Mouse (Mus musculus) megakaryocyte progenitor cell, adult 5-6 weeks (primary cell): ENCODE measurements around the gene Kcnh5. TPM values are rescaled to one million over a fixed set of nuclear protein-coding genes. Genes with fewer than 3 reads are reported as not detected.

Experiments
- ATAC-seq: replicated peaks from 2 replicates; pipeline ENCODE4 v1.8.0; 2016; ENCODE audit warnings: mild to moderate bottlenecking, moderate TSS enrichment, inconsistent platforms; ENCODE audit not compliant: poor library complexity
- total RNA-seq, 2 experiments: library from RNA; stranded (forward) in 1 of 2; stranded (reverse) in 1 of 2; fragments of 157-497, 149-512 nt in 1 of 2; fragments of 200-1000 nt in 1 of 2; gene quantifications; 2 replicates each; pipeline versions ENCODE4 v1.2.3 to v1.2.4; 2015 to 2017

Kcnh5 gene
- total RNA-seq, 2 experiments from 2014 or later: 0.32 TPM; not detected in 1

DNA sequence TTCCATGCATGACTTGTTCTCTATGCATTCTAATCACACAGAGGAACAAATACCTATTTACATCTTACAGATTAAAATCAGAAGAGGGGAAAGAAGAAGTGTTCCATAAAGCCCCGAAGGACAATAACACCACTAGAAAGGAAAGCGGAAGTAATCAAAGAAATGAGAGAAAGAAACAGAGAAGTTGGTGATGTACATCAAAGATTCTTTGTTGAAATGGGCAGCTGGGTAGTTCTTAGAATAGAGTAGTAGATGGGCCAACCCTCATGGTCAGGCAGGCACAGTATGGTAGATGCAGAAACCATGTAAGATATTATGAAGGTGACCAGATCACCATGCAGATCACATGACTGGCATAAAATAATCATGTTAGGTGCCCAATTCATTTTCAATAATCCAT is 210.9 kb downstream of the Kcnh5 start:
- peak; percentile 61 for ATAC-seq

DNA sequence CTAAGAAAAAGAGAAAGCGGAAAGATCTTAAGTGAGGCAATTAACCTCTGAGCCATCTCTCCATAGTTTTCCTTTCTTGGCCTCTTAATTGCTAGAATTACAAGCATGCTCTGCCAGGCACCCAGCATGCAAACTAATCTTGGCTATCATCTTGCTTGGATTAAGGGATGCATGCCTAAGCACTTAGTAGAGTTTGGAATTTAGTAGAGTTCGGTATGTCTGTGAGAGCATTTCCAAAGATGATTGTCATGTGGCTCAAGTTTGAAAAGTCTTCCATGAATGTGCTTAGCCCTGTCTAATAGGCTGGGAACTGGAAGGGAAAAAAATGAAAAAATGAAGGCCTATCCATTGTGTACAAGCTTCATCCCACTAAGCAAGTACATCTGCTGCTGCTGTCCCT is 224.5 kb downstream of the Kcnh5 start:
- ATAC-seq: no peak

- no peak for ATAC-seq
These were observed 225.7 kb downstream of the Kcnh5 start for GRCm38 (mm10) chr12:74951124-74952115.

DNA sequence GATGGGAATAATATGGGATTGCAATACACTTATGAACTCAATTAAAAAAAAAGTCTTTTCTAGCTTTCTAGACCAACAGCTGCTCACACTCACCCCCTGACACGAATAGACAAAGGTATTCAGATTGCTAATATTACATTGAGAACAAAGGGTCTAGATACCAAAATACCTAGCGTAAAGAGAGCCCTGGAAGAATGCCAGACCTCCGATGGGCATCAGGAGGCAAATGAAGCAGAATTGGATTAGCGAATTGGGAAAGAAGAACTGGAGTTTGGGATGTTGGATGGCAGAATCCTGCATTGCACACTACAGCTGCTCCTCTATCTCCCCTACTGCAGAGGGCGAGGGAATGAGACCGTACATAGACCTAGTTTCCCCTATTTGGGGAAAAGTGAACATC is 275.8 kb downstream of the Kcnh5 start:
- ATAC-seq: no peak

- ATAC-seq: peak; percentile 88
These were observed 276.4 kb downstream of the Kcnh5 start for GRCm38 (mm10) chr12:74900777-74901176.

GRCm38 (mm10) chr12:74899055-74899454 is 278.1 kb downstream of the Kcnh5 start:
- ATAC-seq: no peak

GRCm38 (mm10) chr12:74898211-74898610 is 278.9 kb downstream of the Kcnh5 start:
- ATAC-seq: no peak

DNA sequence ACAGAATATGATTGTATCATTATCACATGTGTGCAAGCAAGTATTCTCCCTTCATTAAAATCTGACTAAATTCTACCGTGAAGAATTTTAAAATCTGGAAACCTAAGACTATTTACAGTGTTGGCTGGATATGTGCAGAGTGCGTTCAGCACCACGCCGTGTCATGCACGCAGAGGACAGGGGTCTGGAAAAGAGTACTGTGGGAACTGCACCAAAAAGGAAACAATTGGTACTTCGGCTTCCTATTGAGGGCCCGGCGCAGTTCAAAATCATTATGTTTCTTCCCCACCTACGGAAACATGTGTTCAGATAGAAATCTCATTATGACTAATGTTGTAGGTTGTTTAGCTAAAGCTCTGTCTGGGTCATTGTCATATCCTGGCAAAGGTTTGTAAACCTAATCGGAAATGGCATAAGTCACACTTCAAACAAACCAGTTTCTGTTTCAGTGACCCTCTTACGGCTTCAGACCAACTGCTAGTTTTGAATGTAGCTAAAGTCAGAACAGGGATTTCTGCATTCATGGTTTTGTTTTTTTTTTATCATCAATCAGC is 282.2 kb downstream of the Kcnh5 start:
- peak; percentile 71 for ATAC-seq

DNA sequence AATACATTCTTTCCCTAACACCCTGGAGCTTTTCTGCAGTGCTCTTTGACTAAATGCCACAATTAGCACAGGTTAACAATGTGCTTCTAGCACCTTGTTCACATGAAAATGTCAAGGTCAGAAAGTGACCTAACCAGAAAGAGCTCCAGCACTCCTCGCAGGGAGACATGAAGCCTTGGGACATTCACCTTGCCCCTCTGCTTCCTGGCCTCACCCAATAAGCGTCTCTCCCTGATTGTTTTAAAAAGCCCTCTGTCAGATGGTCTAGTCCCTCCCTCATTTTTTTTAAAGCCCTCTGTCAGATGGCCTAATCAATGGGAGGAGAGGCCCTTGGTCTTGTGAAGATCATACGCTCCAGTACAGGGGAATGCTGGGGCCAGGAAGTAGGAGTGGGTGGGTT is 287.7 kb downstream of the Kcnh5 start:
- no peak for ATAC-seq

DNA sequence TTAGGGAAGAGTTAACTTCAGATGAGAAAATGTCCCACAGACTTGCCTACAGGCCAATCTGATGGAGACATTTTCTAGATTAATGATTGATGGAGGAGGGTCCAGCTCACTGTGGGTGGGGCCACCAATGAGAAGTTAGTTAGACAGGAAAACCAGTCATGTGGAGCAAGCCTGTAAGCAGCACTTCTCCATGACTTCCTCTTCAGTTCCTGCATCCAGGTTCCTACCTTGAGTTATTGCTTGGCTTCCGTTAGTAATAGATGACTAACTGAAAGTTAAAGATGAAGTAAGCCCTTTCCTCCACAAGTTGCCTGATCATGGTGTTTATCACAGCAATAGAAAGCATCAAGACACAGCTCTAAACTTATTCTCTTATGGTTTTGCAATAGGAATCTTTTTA is 290.1 kb downstream of the Kcnh5 start:
- ATAC-seq: peak; percentile 68

GRCm38 (mm10) chr12:74881344-74881743 is 295.8 kb downstream of the Kcnh5 start:
- ATAC-seq: no peak

DNA sequence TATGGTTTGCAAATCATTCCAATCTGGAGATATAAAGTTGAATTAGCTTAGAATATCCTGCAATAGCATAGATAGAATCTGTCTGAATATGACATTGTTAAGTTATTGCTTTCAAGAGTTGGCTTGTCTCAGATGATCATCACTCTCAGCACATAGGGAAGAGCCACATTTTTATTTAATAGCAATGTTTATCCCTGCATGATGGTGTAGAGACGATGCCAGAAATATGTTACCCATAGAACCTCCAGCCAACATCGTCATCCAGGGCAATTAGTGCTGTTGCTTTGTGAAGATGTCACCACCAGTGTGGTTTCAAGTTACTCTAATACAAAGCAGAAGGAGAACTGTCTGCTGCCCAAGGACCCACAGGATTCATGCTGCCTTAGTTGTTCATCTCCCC is 321.5 kb downstream of the Kcnh5 start:
- no peak for ATAC-seq

- ATAC-seq: no peak
These were observed 322.9 kb downstream of the Kcnh5 start for GRCm38 (mm10) chr12:74854263-74854662.

GRCm38 (mm10) chr12:74850323-74850722 is 326.8 kb downstream of the Kcnh5 start:
- no peak for ATAC-seq

GRCm38 (mm10) chr12:74849912-74850311 is 327.2 kb downstream of the Kcnh5 start:
- ATAC-seq: no peak

DNA sequence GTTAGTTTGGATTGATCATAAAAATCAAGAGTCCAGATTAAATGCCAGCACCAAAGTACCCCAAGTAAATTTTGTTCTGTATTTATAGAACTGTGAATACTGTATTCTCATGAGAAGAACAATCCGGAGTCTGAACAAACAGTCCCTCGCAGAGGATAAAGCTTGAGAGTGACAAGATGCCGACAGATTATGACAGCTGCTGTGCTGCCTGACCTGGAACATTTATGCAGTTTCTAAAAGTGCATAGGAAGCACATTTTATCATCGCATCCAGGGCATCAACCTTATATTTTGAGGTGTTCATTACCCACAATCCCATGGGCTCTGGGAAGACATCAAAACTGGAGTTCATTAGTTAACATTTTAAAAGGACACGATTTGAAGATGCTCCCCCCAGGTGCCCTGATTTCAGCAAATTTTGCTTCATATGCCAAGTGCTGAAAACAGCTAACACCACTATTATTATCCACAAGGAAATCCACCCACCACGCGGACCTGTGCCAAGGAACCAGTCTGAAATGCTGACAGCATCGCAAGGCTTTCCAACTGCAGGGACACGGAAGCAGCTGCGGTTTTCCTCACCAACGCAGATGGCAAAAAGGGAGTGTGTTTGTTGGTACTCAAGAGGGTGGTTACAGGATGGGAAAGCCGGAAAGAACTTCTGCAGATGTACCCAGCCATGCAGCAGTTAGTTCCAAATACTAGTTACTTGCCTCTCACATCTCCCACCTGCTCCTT is 328.4 kb downstream of the Kcnh5 start:
- no peak for ATAC-seq

Other genes starting within 250 kb of the Kcnh5 start
- 2.2 and 2.6 TPM in 2 replicates for gene Rhoj, start 131.0 kb upstream of the Kcnh5 start, total RNA-seq (2015)
- 1.6 and 2.0 TPM in 2 replicates for gene Rhoj, start 131.0 kb upstream of the Kcnh5 start, total RNA-seq (2017)
- gene Gphb5, start 239.4 kb upstream of the Kcnh5 start, total RNA-seq (2015): 0.73 TPM in 1 of 2 replicates, not detected in the other
- gene Gphb5, start 239.4 kb upstream of the Kcnh5 start, total RNA-seq (2017): not detected in 2 replicates